Mouse (Mus musculus) skeletal muscle tissue, postnatal 0 days (tissue): ENCODE results near the gene Spred3. TPM values are rescaled to one million over a fixed set of nuclear protein-coding genes. Genes with fewer than 3 reads are reported as not detected.

ENCODE experiments used
- polyA plus RNA-seq: library from polyadenylated mRNA; unstranded; fragments of >200 nt; fragmentation: Nextera tagmentation; extraction: Ambion mirVana; gene quantifications from 2 replicates; pipeline ENCODE4 v1.2.1, GENCODE M21; 2015

The Spred3 gene
- 0.67 and 0.69 TPM in 2 replicates for polyA plus RNA-seq

DNA sequence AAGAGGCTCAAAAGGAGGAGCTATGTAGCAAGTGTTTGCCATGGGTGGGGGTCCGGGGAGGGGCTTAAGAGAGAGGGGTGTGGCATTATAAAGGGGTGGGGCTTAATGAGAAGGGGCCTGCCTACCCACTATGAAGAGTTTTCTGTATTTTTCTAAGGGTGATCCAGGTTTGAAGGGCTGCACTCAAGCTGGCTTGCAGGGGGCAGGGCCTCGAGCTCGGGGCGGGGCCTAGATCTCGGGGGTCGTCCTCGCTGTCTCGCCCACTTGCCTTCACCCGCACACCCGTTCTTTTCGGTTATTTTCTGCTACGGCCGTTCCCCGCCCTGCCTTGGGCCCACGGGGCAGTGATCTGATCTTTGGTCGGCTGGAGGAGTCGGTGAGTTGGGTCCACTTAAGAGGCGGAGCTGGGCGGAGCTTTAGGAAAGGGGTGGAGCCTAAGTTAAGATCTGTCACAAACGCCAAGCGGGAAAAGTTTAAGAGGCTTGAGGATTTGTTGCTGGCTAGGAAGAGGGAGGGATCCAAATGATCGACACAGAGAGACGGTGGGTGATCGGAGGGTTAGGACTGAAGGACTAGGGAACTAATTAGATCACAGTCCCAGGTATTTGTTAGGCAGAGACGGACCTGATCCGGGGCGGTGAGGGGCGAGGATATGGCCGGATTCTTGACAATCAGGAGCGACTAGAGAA, at the start of gene Spred3, which contains the start of gene Ggn:
TSS of gene Spred3 (minus strand) at position 346 of the 689 bp plus-strand sequence.
TSS of gene Ggn (plus strand) at position 145 of the 689 bp plus-strand sequence.

GRCm38 (mm10) chr7:29213675-29214082, 43.5 kb upstream of the Spred3 start, which contains the start of gene Catsperg1:
TSS of gene Catsperg1 (minus strand) at chr7:29214035.

DNA sequence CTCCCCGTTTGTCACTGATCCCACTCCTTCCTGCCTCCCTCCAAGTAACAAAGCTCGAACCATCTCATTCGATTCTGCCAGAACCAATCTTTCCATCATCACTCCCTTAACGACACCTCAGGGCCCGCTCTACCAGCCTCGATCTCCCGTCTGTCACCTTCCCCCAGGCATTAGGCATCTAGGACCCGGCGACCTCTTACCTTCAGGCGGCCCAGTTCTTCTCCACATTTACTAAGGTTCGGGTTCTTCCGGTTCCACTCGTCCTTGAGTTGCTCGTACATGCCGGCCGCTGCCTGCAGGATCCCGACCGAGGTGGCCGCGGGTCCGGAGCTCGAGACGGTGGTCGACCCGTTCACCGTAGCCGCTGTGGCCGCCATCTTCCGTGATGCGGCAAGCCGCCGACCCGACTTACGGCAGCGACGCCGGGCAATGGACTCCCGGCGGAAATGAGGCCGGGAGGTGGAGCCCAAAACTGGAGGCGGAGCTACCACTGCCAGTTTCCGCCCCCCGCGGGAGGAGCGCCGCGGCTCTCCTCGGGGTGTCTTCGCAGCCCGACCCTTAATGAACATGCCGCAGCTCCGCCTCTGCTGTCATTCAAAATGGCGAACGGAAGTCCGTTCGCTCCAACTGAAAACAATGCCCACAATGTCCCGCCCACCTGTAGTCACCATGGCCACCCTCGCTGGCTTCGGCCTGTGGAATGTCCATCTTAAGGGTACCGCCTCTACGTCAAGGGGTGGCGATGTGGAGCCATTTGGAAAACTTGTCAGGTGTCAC, 10.1 kb upstream of the Spred3 start, which contains the start of gene Psmd8:
TSS of gene Psmd8 (minus strand) at position 625 of the 777 bp plus-strand sequence.

GRCm38 (mm10) chr7:29155838-29156782, 14.1 kb downstream of the Spred3 start, which contains the start of gene Fam98c:
TSS of gene Fam98c (minus strand) at chr7:29156234.

DNA sequence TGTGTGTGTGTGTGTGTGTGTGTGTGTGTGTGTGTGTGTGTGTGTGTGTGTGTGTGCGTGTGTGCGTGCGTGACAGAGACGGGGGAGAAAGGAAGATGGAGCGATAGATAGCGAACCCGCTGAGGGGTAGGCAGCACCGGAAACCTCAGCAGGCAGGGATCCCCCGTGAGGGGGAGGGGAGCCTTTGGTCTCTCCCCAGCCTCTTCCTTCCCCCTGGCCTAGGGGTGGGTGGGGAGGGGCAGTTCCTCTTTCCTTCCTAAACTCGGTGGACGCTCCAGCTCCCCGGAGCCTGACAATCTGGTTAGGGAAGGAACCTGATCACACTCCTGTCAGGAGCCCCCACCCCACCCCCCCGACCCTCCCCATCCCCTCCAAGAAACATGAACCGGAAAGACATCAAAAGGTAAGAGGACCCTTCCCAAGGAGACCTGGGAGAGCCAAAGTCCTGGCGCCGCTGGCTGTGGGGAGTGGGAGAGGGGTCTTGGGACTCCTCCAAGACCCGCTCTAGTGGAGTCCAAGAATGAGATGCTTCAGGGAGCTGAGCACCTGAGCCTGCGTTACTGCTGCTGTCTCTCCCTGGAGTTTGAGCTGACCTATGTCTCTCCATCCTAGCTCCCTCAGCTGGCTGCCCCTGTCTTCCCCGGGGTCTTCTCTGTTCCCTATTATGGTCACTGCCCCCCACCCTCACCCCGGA, 35.4 kb downstream of the Spred3 start, which contains the start of gene Rasgrp4:
TSS of gene Rasgrp4 (plus strand) at position 159 of the 694 bp plus-strand sequence.

GRCm38 (mm10) chr7:29124970-29125369, 45.2 kb downstream of the Spred3 start, which contains the start of gene Ryr1:
TSS of gene Ryr1 (minus strand) at chr7:29125179.

Other genes starting within 250 kb of the Spred3 start
- 91.4 and 114 TPM in 2 replicates for gene Actn4, start 208.1 kb downstream of the Spred3 start, polyA plus RNA-seq
- gene Eif3k, start 188.5 kb downstream of the Spred3 start, polyA plus RNA-seq = 221 and 242 TPM in 2 replicates
- 1.1 and 1.5 TPM in 2 replicates for gene Map4k1, start 188.4 kb downstream of the Spred3 start, polyA plus RNA-seq
- gene Ryr1, start 45.2 kb downstream of the Spred3 start, polyA plus RNA-seq = 43.5 and 66.7 TPM in 2 replicates
- 0.41 and 0.74 TPM in 2 replicates for gene Rasgrp4, start 35.6 kb downstream of the Spred3 start, polyA plus RNA-seq
- gene Fam98c, start 14.2 kb downstream of the Spred3 start, polyA plus RNA-seq = 22.1 and 24.3 TPM in 2 replicates
- 0.17 and 0.23 TPM in 2 replicates for gene Ggn, start 201 bp downstream of the Spred3 start, polyA plus RNA-seq
- gene Psmd8, start 10.3 kb upstream of the Spred3 start, polyA plus RNA-seq = 257 and 271 TPM in 2 replicates
- 0.45 and 0.82 TPM in 2 replicates for gene Catsperg1, start 43.6 kb upstream of the Spred3 start, polyA plus RNA-seq
- 1.2 and 1.4 TPM in 2 replicates for gene Kcnk6, start 62.1 kb upstream of the Spred3 start, polyA plus RNA-seq
- gene Yif1b, start 67.9 kb upstream of the Spred3 start, polyA plus RNA-seq = 107 and 109 TPM in 2 replicates
- gene 2200002D01Rik, start 78.1 kb upstream of the Spred3 start, polyA plus RNA-seq = 2.9 and 4.1 TPM in 2 replicates
- 13.9 and 17.5 TPM in 2 replicates for gene Spint2, start 111.5 kb upstream of the Spred3 start, polyA plus RNA-seq
- 14.4 and 16.7 TPM in 2 replicates for gene Ppp1r14a, start 118.9 kb upstream of the Spred3 start, polyA plus RNA-seq
- gene Dpf1, start 133.5 kb upstream of the Spred3 start, polyA plus RNA-seq = 2.7 and 2.9 TPM in 2 replicates